Mouse (Mus musculus) neural tube, embryonic 13.5 days (tissue): ENCODE measurements at regions not wholly inside any gene's neighbourhood (a gene's known extent, or its start where the extent isn't known, plus 50 kb on each side); places are given as distances from the start of the nearest gene placed in this dataset.
A peak's percentile ranks its signal among the peaks of the same experiment; 100 is the strongest.

Experiments used
- ATAC-seq: fragments of 200-750 bp; cut with Nextera tagmentation; 2 replicates; pipeline ENCODE4 v1.8.0; 2017; ENCODE audit warnings: low read depth, mild to moderate bottlenecking, moderate TSS enrichment, moderate library complexity
- H3K27ac ChIP-seq: fragments of 300-500 bp; sonication (generic); replicated peaks from 2 replicates; pipeline ENCODE4 v1.5.1; 2015; ENCODE audit warnings: moderate library complexity, mild to moderate bottlenecking, inconsistent platforms
- H3K27me3 ChIP-seq: fragments of 300-500 bp; sonication (generic); 2 replicates; pipeline ENCODE4 v1.6.1; 2015; ENCODE audit warnings: mild to moderate bottlenecking, inconsistent platforms
- H3K36me3 ChIP-seq: fragments of 300-500 bp; sonication (generic); 2 replicates; pipeline ENCODE4 v1.6.1; 2015; ENCODE audit warnings: mild to moderate bottlenecking, inconsistent platforms
- H3K4me1 ChIP-seq: fragments of 300-500 bp; sonication (generic); replicated peaks from 2 replicates; pipeline ENCODE4 v1.6.1; 2015; ENCODE audit warnings: inconsistent platforms
- H3K4me2 ChIP-seq: fragments of 300-500 bp; sonication (generic); 2 replicates; pipeline ENCODE4 v1.6.1; 2015; ENCODE audit warnings: inconsistent platforms, mild to moderate bottlenecking, moderate library complexity
- H3K4me3 ChIP-seq: fragments of 300-500 bp; sonication (generic); 2 replicates; pipeline ENCODE4 v1.5.1; 2015; ENCODE audit warnings: mild to moderate bottlenecking, inconsistent platforms
- H3K9ac ChIP-seq: fragments of 300-500 bp; sonication (generic); 2 replicates; pipeline ENCODE4 v1.6.1; 2015; ENCODE audit warnings: moderate library complexity, mild to moderate bottlenecking, inconsistent platforms
- H3K9me3 ChIP-seq: fragments of 300-500 bp; sonication (generic); 2 replicates; pipeline ENCODE4 v1.6.1; 2016; ENCODE audit warnings: inconsistent platforms
- WGBS: fragments of 180-500 bp; shearing (Covaris S2); methylation state at CpG from one replicate; pipeline ENCODE4 v1.1.7; 2015; 5-methylcytosine and 5-hydroxymethylcytosine counted together

DNA sequence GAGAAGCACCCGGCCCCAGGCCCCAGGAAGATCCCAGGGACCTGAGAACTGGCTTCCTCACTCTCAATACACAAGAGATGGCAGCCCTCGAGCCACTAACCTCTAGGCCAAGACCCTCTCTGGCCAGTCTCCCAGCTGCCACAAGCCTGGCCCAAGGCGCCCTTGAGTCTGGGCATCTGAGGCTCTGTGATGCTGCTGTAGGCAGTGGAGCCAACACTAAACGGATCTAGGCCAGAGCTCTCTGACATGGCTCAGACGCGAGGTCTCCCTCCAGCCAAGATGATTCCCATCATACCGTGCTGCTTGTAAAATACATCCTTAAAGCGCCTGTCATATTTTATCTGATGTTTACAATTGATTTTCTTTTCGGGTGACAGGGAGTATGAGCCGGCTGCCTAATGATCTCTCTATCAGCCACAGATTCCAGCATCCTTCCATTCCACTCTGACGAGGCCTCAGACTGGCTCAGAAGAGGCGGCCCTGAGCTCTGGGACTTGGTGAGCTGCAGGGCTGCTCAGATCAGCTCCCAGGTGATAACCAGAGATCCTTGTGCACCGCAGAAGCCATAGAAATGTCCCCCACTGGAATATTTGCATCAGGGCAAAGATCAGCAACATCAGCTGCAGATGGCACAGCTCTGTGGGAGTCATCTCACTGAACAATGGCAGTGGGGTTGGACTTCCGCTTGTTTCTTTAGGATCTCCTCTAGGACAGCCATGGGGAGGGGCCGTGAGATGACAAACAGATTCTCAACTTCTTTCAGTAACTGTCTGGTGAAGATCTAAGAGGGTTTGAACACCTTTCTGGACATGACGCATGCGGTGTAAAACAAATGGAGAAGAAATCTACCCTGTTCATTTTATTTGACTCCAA lies 60.1 kb upstream of the Zfp423 start:
- ATAC-seq: no peak
- Histone ChIP-seq H3K9me3 (0 out of 2 replicates have a peak, but pooled peaks cover 8% of the 10 kb centered on the region), H3K27me3 (no peaks in the 10 kb centered on the region), H3K27ac (peak overlapping the region; percentile 23; the same call in 1 of the 2 replicates), H3K4me1 (peaks cover 14% of the 10 kb centered on the region), H3K4me3 (no peak overlapping the region), H3K36me3 (no peaks in the 10 kb centered on the region), H3K4me2 (no peak overlapping the region), H3K9ac (no peak overlapping the region)
- 76% methylated on average over 17 of the region's 17 CpGs for WGBS

DNA sequence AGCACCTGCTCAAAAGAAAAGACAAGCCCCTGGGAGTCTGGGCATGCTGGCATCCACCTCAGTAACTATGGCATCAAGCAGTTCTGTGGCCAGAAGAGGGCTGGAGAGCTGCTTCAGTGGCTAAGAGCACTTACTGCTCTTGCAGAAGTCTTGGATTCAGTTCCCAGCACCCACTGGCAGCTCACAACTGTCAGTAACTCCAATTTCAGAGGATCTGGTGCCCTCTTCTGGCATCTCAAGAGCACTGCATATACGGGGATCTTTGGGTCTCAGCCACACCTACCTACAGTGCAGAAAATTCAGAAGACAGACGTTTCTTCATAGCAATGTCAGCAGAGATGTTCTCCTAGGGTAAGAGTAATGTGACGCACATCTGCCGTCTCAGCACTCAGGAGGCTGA lies 59.1 kb upstream of the Zfp423 start:
- no peak overlapping the region for H3K4me3 ChIP-seq
- no peaks in the 10 kb centered on the region for H3K36me3 ChIP-seq
- 93% methylated on average over 4 of the region's 4 CpGs for WGBS
- peaks cover 14% of the 10 kb centered on the region for H3K4me1 ChIP-seq
- no peak overlapping the region for H3K9ac ChIP-seq
- H3K4me2 ChIP-seq: no peak overlapping the region
- no peak for ATAC-seq
- no peak overlapping the region for H3K27ac ChIP-seq
- no peaks in the 10 kb centered on the region for H3K27me3 ChIP-seq
- H3K9me3 ChIP-seq: 0 out of 2 replicates have a peak, but pooled peaks cover 8% of the 10 kb centered on the region

DNA sequence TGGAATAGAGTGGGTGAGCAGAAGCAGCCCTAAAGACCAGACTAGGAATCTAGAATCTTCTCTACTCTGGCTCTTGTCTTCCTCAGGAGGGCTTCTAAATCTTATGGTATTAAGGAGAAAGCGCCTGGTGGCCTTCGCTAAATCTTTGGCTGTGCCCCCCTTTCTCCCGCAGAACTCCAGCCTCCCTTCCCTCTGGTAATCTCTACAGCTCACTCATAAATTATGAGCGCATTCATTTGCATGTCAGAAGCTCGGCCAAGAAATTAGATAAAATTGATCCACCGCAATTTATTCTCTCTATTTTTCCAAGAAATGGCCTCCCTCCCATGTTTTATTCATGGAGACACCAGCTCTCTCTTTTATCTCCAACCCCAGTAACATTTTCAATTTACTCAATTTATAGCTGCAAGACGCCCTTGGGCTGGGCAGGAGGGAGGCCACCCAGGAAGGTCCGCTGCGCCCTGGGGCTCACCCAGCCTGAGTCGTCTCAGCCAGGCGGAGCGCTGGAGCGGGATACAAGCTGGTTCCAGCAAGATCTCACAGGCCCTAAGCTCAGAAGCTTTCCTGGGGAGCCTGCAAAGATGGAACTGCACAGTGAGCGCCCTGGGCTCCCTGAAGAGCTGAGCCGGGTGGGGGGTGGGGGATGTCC lies 52.9 kb upstream of the Zfp423 start:
- Histone ChIP-seq H3K27me3 (no peaks in the 10 kb centered on the region), H3K4me2 (no peak overlapping the region), H3K4me1 (peaks cover 16% of the 10 kb centered on the region), H3K27ac (peak overlapping the region; percentile 73), H3K4me3 (no peak overlapping the region), H3K9me3 (no peaks in the 10 kb centered on the region), H3K9ac (peak overlapping the region; percentile 31; the same call in 1 of the 2 replicates), H3K36me3 (no peaks in the 10 kb centered on the region)
- peak; percentile 84 for ATAC-seq
- 25% methylated on average over 15 of the region's 15 CpGs for WGBS

DNA sequence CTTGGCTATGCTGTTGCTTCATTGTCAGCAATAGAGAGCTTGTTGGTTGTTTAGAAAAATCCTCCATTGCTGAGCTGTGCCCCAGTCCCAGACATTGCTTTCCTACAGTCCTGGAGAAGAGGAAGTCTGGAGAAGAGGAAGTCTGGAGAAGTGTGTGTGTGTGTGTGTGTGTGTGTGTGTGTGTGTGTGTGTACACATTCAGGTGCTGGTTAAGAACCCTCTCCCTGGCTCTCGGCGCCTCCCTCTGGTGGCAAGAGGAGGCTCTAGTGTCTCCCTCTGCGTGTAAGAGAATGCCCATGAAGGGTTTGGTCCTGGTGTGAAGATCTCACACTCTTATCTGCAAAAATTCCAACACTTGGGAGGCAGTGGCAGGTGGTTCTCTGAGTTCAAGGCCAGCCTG lies 51.2 kb upstream of the Zfp423 start:
- Histone ChIP-seq H3K4me3 (no peak overlapping the region), H3K9ac (no peak overlapping the region), H3K4me2 (no peak overlapping the region), H3K27me3 (no peaks in the 10 kb centered on the region), H3K36me3 (no peaks in the 10 kb centered on the region), H3K9me3 (no peaks in the 10 kb centered on the region), H3K4me1 (peaks cover 16% of the 10 kb centered on the region), H3K27ac (no peak overlapping the region)
- ATAC-seq: no peak
- WGBS: 40% methylated on average over 3 of the region's 3 CpGs

DNA sequence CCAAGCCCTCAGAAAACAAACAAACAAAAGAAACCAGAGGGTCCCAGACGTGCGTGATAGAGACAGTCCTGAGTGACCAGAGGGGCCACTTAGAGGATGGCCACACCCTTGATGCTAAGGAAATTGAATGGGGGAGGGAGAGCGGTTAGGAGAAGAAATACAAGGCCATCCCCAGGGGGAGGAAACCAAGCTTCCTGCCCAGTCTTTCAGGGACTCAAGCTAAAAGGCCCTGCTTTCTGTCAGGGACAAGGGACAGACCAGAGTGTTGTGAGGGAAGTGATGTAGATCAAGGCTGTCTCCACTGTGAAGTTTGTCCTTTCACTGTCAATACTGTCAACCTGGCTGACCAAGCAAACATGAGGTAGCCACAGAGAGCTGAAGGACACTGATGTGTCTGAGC lies 50.5 kb upstream of the Zfp423 start:
- H3K27ac ChIP-seq: peak overlapping the region; percentile 7; the same call in 1 of the 2 replicates
- no peaks in the 10 kb centered on the region for H3K9me3 ChIP-seq
- no peaks in the 10 kb centered on the region for H3K36me3 ChIP-seq
- peaks cover 16% of the 10 kb centered on the region for H3K4me1 ChIP-seq
- no peak overlapping the region for H3K4me2 ChIP-seq
- H3K4me3 ChIP-seq: no peak overlapping the region
- H3K27me3 ChIP-seq: no peaks in the 10 kb centered on the region
- no peak for ATAC-seq
- WGBS: 60% methylated on average over 3 of the region's 3 CpGs
- H3K9ac ChIP-seq: no peak overlapping the region
